Mouse (Mus musculus): ENCODE measurements around the gene Osbpl3.

Osbpl3 gene
- long read RNA-seq, experiment 1, partial matches to known transcripts: 4 of 14 reads
- long read RNA-seq, experiment 1, other reads (novel, unspliced or antisense): 10 of 14 reads
- long read RNA-seq, experiment 2, partial matches to known transcripts: 7 of 29 reads
- long read RNA-seq, experiment 2, other reads (novel, unspliced or antisense): 22 of 29 reads

DNA sequence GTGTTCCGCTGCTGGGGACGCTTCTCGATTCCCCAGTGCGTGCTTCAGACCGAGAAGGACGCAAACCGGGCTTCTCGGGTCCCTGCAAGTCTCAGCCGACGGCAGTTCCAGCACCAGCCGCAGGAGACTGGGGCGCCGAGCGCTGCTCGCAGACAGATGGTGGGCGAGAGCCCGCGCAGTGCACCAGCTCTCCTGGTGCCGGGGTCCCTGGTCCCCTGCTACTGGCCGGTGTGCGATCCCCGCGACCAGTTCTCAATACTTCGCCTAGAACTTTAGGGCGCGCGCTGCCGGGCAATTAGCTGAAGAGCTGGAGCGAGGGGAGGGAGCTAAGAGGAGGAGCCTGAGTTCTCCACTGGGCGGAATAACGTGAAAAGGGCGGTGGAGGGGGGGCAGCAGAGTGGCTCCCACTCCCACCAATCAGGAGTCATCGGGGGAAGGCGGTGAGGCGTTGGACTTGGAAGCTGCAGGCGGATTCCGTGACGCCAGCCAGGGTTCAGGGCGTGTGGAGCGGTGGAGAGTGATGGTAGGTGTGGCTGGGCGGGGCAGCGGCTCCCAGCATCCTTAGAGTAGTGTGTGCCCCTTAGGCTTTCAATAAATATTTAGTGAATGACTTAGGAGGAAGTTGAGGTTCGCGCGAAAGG lies at the start of gene Osbpl3:
TSS of gene Osbpl3 (minus strand) at position 373 of the 641 bp plus-strand sequence.
- intact Hi-C loops (cut with DNase I): loop anchor here (5.0 kb wide), 2 partner anchors 44 to 66 kb away; no protein-coding TSS in a partner anchor

DNA sequence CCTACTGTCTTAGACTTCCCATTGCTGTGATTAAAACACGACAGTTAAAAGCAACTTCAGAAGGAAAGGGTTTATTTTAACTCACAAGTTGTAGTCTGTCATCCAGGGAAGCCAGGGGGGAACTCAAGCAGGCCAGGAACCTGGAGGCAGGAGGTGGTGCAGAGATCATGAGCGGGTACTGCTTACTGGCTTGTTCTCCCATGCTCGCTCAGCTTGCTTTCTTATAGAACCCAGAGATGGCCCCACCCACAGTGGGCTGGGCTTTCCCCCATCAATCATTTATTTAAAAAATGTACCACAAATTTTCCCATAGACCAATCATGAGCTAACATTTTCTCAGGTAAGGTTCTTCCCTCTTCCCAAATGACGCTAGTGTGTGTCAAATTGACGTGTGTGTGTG lies 49.5 kb upstream of the Osbpl3 start:
- intact Hi-C loops (cut with DNase I): no loop called here

DNA sequence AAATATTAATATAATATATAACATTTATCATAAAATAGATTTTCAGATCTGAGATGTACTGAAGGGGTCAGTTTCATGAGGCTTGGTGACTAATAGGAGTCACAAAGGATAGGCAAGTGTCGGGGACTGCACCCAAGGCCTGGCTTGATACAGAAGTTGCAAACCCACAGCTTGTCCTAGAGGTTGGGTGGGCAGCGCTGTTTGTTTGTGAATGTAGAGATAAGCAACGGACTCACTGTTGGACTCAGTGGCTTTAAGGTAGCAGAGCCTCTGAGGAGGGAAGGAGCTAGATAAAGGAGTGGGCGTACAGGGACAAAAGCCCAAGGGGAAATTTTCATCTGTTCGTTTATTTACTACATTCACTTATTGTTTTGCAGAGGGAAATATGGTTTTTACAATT lies 48.7 kb upstream of the Osbpl3 start:
- intact Hi-C loops (cut with DNase I): no loop called here

DNA sequence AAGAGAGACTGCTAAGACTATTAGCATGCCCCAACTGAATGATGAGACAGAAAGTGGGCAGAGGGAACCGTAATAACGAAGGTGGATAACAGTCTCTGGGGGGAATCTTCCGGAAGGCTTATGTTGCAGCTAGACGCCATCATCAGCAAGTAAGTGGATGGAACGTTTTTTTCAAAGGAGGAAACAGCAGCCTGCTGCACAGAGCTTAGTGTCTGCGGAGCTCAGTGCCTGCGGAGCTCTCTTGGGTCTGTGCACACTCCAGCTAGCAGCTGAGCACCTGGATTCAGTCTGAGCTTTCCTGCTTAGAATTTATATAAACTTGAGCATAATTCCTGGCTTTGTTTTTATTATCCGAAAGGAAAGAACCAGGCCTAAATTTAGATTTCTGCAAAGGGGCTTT lies 47.8 kb upstream of the Osbpl3 start:
- intact Hi-C loops (cut with DNase I): no loop called here

DNA sequence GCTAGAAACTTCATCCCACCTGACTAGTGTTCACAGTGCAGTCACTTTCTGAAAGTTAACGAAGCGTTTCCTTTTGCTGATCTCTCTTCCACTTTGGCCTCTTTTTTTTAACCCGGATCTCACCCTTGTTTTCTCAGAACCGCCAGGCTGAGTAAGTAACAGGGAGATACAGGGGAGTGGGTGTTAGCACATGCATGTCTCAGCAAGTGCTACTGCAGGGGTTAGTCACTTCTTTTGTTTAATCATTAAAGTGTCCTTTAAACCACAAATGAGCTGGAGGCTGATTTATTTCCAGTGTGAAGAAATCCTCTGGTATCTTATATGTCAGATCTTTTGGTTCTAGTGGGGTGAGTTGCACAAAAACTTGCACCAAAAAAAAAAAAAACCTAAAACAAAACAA lies 47.0 kb upstream of the Osbpl3 start:
- intact Hi-C loops (cut with DNase I): no loop called here

DNA sequence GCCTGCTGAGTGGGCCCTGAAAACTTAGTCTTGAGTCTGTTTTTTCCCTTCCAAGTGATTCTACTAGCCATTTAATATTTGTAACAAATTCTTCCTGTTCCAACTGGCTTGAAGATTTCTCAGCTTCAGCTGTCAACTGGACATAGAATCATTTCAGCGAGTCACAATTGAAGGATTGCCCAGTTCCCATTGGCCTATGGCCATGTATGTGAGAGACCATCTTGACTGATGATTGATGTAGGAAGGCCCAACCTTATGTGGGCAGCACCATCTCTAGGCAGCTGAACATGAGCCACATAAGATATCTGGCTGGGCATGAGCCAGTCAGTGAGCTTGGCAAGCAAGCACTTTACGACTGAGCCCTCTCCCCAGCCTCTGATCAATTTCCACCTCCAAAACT lies 42.3 kb upstream of the Osbpl3 start:
- intact Hi-C loops (cut with DNase I): no loop called here

DNA sequence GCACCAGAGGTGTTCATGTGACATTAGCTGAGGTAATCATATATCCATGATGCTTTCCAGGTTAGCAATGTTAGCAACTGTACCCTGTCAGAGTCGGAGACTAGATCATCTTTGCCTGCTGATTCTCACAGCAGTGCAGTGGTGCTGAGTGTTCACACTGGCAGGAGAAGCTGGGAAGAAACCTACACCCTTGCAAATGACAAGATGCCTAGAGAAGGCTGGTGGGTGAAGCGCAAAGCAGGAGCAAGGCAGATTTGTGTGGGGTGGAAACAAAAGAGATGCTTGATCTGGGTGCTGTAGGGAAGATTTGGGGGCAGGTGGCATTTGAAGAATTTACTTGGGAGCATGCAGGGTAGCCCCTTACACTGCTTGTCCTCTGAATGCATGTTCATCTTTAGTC lies 34.5 kb upstream of the Osbpl3 start:
- intact Hi-C loops (cut with DNase I): no loop called here

DNA sequence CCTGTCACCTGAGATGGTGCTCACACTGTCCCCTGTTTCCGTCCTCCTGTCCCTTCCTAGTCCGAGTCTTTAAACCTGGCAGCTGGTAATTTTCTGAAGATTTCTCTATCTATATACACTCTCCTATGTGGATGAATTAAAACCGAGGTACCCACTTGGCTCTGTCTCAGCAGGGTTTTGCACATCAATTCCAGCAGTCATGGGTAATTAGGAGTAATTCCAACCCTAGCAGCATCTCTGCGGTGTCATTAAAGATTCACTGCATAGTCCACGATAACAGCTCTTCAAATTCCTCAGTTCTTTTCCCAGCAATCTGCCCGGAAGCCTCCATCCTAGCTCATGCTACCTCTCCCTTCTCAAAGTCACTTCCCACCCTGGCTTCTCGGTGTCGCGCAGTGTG lies 33.4 kb upstream of the Osbpl3 start:
- intact Hi-C loops (cut with DNase I): no loop called here

DNA sequence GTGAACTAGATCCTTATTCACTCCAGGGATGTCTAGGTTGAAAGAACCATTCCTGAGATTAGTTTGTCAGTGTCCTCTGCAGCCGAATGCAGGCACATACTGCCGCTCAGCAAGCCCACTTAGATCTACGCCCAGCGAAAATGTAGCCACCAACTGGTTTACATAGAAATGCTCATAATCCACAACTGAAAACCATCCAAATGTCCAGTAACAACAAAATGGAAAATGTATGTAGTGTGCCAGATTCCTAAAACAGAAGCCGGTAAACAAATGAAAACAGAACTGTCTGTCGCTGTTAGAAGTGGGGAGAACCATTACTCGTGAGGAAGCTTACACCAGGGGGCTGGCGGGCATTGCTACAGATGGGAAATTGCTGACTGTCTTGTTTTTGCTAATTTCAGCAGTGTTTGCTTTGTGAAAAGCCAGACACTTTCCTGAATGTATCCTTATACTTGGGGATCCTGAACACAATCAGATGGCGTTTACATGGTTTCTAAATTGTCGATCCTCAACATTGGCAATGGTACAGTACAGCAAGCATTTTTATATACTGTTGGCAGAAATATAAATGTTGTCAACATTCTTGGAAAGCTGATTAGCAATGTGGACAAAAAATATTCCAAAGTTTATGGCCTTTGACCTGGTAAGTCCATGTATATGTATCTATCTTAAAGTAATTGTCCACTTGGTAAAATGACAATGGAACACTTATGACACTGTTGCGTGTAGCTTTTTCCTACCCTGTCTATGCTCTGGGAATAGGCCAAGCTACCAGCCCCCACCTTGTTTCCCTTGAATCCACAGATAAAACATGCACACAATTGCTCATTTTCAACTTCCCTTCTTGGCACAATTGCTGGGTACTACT lies 30.3 kb upstream of the Osbpl3 start:
- intact Hi-C loops (cut with DNase I): no loop called here

DNA sequence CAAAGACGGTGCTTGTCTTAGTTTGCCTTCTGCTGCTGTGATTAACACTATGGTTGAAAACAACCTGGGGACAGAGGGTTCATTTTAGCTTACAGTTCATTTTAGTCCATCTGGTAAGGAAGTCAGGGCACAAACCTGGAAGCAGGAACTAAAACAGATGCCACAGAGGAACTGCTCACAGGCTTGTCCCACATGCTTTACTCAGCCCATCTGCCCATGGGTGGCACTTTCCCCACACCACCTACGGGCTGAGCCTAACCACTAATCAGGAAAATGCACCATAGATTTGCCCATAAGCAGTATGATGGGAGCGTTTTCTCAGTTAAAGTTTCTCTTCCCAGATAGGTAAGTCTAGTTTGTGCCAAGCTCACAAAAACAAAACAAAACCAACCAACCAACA lies 27.4 kb upstream of the Osbpl3 start:
- intact Hi-C loops (cut with DNase I): no loop called here

DNA sequence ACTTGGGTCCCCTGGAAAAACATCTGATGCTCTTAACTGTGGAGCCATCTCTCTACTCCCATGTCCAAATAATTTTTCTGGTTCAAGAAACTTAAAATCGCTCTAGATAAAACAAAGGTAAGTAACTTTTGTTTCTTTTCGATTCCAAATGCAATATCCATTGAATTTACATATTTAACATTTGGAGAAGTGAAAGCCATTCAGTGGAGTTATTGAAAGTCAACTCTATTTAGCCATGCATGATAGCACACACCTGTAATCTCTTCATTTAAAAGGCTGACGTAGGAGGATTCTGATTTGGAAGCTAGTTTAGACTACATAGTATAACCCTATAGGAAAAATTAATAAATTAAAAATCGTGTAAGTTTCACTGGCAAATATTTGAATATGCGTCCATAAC lies 25.5 kb upstream of the Osbpl3 start:
- intact Hi-C loops (cut with DNase I): no loop called here

DNA sequence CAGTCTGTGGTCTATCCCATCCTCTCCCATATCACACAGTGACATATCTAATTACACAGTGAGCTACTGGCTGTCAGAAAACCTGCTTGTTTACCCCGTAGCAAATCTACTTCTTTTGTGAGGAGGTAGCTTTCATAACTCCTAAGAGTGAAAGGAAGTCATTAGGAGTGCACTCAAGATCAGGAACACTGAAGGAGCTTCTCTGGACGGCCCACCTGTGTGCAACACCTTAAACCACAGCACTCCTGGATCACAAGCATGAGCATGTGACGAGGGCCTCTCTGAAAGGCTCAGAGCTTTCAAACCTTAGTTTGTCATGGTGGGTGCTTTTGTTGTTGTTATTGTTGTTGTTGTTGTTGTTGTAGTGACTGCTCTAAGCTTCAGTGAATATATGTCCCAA lies 10.4 kb upstream of the Osbpl3 start:
- intact Hi-C loops (cut with DNase I): no loop called here

DNA sequence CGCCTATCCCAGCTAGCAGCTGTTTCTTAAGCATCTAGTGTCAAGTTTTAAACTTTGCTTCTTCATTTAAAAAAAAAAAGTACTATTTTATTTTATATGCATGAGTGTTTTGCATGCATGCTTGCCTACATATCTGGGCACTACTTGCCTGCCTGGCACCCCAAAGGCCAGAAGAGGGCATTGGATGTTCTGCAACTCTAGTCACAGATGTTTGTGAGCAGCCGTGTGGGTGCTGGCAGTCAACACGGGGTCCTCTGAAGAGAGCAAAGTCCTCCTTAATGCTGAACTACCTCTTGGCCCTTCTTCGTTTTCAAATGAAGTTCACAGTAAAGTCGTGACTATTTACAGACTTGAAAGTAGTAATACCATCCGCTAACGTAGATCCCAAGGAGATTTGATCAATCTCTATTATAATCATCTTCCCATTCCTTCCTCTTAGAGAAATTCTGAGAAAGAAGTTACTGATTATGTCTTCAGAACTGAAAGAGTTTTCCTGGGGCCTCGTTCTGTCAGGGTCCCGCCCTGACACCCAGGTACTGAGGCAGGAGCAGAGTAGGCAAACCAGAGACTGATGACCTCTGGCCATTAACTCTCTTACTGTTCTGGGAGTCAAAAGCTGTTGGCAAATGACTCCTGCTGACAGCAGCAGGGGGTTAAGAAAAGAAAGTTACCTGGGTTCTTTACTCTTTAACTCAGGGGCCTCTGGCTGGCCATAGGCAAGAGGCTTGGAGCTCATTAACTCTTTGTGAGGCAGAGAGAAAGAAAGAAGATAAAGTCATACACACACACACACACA lies 8.9 kb upstream of the Osbpl3 start:
- intact Hi-C loops (cut with DNase I): no loop called here

DNA sequence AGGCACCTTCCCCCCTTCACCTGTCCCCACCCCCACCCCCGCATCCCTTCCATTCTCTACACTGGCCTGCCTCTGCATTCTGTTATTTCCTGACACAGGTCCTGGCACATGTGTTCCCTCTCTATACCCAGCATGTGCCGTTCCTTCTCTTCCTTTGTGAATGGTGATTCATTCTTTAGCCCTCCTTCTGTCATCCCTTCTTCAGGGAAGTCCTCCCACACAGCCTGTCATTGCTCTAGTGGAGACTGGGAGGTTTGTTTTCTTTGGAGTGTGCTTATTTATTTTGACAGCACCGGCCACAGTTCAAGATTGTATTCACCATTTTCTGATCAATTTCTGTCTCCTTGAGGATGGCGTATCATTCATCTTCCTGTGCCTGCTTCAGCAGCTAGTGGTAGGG lies 6.0 kb upstream of the Osbpl3 start:
- intact Hi-C loops (cut with DNase I): no loop called here

DNA sequence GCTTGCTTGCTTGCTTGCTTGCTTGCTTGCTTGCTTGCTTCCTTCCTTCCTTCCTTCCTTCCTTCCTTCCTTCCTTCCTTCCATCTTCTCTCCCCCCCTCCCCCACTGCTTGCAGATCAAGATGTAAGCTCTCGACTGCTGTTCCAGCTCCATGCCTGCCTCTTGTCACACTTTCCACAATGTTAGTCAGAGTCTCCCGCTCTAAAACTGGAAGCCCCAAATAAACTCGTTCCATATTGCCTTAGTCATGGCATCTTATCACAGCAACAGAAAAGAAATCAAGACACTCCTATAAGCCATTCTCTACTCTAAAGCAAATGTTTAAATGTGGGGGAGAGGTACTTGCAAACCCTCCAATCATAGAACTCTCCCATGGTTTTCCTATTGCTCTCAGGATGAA lies 5.6 kb upstream of the Osbpl3 start:
- intact Hi-C loops (cut with DNase I): no loop called here

DNA sequence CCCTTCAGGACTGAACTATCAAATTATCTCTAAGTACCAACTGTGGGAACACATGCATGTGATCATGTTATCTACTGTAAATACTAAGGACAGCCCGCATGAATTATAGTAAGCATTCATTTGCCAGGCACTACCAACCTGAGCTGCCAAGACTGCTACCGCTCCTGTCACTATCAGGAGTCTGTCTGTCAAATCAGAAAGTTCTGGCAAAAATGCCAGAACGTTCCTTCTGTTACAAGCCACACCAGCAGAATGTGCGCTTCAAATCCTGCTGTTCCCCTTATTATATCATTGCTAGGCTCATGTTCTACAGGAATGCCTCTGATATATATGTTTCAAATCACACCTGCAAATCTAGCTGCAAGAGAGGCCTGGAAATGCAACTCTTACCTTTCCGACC lies 4.6 kb upstream of the Osbpl3 start:
- intact Hi-C loops (cut with DNase I): no loop called here

DNA sequence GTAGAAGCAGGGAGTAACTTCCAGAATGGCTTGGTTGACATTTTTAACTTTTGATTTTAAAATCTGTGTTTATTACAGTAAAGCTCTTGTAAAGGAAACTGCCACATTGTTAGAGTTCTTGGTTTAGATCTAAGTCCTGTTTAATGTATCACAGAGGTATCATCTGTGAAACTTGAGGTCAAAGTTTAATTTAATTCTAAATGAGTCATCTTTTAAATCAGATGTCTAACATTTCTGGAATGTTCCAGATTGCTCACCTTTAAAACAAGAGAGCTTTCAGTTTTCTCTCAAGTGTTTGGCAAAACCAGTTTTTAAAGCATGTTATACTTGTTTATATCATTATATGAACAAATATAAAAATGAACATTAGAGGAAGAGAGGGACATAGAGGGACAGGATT lies 4.2 kb upstream of the Osbpl3 start:
- intact Hi-C loops (cut with DNase I): no loop called here

DNA sequence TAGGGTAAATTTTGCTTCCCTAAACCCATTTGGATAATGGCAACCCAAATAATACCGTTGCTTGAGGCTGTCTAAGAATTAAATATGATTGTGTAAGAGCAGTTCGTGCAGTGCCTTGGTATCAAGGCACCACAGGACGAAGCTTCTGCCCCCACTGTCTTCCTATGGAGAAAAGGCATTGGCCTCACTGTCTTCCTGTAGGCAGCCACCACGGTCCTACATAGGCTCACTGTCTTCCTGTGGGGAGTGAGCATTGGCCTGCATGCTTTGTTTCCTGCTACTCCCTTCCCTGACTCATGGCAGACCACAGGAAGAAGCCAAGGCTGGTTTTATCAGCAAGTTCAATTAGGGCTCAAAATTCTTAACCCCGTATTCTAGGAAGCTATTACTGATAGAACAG lies 3.3 kb upstream of the Osbpl3 start:
- intact Hi-C loops (cut with DNase I): loop anchor here (5.0 kb wide), 2 partner anchors 47 to 63 kb away; no protein-coding TSS in a partner anchor

DNA sequence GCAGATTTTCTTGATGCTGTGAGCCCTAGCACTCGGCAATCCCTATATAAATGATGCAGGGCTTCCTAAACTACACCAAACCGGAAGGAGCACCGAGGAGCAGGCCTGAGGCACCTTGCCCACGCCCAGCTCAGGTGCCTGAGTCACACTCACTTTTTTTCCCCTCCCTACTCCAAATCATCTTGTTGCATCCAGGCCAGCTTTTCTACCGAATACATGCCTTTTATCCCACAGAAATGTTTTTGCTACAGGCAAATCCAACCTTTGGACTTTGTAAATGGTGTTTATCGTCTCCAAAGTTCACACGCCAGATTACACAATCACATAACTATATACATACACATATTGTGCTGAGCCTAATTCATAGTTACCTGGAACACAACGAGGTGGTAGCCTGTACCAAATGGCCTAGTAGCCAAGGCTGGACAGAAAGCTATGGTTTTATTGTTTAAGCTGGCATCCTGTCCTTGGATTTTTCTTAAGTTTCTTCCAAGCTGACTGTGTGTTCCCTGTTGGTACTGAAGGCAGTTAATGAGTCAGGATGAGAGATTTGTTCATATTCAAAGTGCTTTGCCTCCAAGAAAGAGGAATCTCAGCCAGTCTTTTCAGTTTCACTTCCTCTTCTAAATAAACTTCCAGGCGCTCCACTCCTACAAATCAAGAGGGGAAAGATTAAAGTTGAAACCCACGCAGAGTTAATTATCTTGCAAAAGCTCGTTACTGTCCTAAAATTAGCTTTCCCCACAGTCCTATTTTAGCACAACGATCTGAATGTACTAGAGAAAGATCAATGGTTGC lies 1.7 kb upstream of the Osbpl3 start:
- intact Hi-C loops (cut with DNase I): loop anchor here (5.0 kb wide), 2 partner anchors 45 to 65 kb away; no protein-coding TSS in a partner anchor

DNA sequence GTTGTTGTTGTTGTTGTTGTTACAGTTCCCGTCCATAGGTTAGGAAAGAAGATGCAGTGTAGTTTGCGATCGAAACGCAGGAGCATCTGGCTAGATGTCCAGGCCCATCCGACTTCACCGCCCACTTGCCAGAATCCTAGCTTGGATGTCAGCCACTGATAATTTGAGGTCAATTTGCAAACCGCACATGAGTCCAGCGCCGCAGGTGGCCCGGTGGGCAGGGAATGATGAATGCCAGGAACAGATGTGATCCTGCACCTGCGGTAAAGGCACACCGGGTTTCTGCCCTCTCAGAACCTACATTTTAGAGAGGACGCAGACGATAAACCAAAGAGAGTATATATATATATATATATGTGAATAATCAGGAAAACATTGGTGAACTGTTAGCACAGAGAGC lies 705 bp upstream of the Osbpl3 start:
- intact Hi-C loops (cut with DNase I): loop anchor here (5.0 kb wide), 2 partner anchors 44 to 66 kb away; no protein-coding TSS in a partner anchor
